Mouse (Mus musculus): ENCODE measurements around the gene Anks4b. TPM values are rescaled to one million over a fixed set of nuclear protein-coding genes. Genes with fewer than 3 reads are reported as not detected.

The Anks4b gene
- total and polyA plus RNA-seq, 3 experiments = not detected

GRCm38 (mm10) chr7:120128951-120129350 lies 44.7 kb upstream of the Anks4b start:
- Histone ChIP-seq H3K4me1 (ENCODE audit: control insufficient read depth in 1 of 2, insufficient read depth in 2 of 2, low read length in 2 of 2) (no peaks in the 10 kb centered on the region), H3K9ac (ENCODE audit: control insufficient read depth, low read depth, low read length, poor library complexity, severe bottlenecking) (no peak overlapping the region), H3K9me3 (replicated peaks; ENCODE audit: insufficient read depth, low read length) (no peaks in the 10 kb centered on the region), H3K4me3 (ENCODE audit: control insufficient read depth in 1 of 2, insufficient read depth in 1 of 2, low read depth in 2 of 2, low read length in 2 of 2) (no peak overlapping the region), H3K27ac (ENCODE audit: control insufficient read depth, low read depth, low read length) (no peak overlapping the region), H3K79me2 (ENCODE audit: control insufficient read depth, insufficient read depth, low read length, poor library complexity) (no peaks in the 10 kb centered on the region), H3K27me3 (ENCODE audit: control insufficient read depth in 1 of 2, insufficient read depth in 2 of 2, low read length in 2 of 2) (no peaks in the 10 kb centered on the region), H3K36me3 (ENCODE audit: control insufficient read depth in 1 of 2, insufficient read depth in 2 of 2, low read length in 2 of 2) (no peaks in the 10 kb centered on the region)
- TF ChIP-seq USF2 (IDR thresholded peaks at IDR 0.05; ENCODE audit: borderline replicate concordance in 1 of 2, insufficient read depth in 1 of 2, low read depth in 1 of 2, low read length in 2 of 2) (no peak), JUND (IDR thresholded peaks at IDR 0.05; ENCODE audit: low read depth, low read length) (no peak), MAZ (IDR thresholded peaks at IDR 0.05; ENCODE audit: low read depth, low read length) (no peak), MAFK (IDR thresholded peaks at IDR 0.05; ENCODE audit: borderline replicate concordance, low read depth, low read length) (no peak), ZC3H11A (IDR thresholded peaks at IDR 0.05; ENCODE audit: low read depth, low read length) (no peak), SMC3 (IDR thresholded peaks at IDR 0.05; ENCODE audit: low read depth, low read length) (no peak), POLR2A (IDR thresholded peaks at IDR 0.05; ENCODE audit: control insufficient read depth in 1 of 2, insufficient read depth in 1 of 2, low read depth in 1 of 2, low read length in 2 of 2, poor library complexity in 1 of 2) (no peak), MAX (IDR thresholded peaks at IDR 0.05; ENCODE audit: low read length) (no peak)
- no peak for DNase-seq (ENCODE audit: low read depth, low spot score)

- H3K4me1 ChIP-seq (ENCODE audit: control insufficient read depth in 1 of 2, insufficient read depth in 2 of 2, low read length in 2 of 2) = no peaks in the 10 kb centered on the region
- no peak for DNase-seq (ENCODE audit: low read depth, low spot score)
- H3K9ac ChIP-seq (ENCODE audit: control insufficient read depth, low read depth, low read length, poor library complexity, severe bottlenecking) = no peak overlapping the region
- H3K27ac ChIP-seq (ENCODE audit: control insufficient read depth, low read depth, low read length) = no peak overlapping the region
- no peak overlapping the region for H3K4me3 ChIP-seq (ENCODE audit: control insufficient read depth in 1 of 2, insufficient read depth in 1 of 2, low read depth in 2 of 2, low read length in 2 of 2)
- no peak for TF ChIP-seq SIN3A (IDR thresholded peaks at IDR 0.05; ENCODE audit: low read length)
- TF ChIP-seq CHD1 (IDR thresholded peaks at IDR 0.05; ENCODE audit: low read depth, low read length) = no peak
- no peak for TF ChIP-seq USF2 (IDR thresholded peaks at IDR 0.05; ENCODE audit: borderline replicate concordance in 1 of 2, insufficient read depth in 1 of 2, low read depth in 1 of 2, low read length in 2 of 2)
- no peak for TF ChIP-seq TBP (IDR thresholded peaks at IDR 0.05; ENCODE audit: low read depth, low read length)
- TF ChIP-seq USF1 (IDR thresholded peaks at IDR 0.05; ENCODE audit: low read depth, low read length) = no peak
- no peak for TF ChIP-seq MAFK (IDR thresholded peaks at IDR 0.05; ENCODE audit: borderline replicate concordance, low read depth, low read length)
- no peak for TF ChIP-seq MYB (IDR thresholded peaks at IDR 0.05; ENCODE audit: low read depth, low read length)
- no peak for TF ChIP-seq POLR2AphosphoS5 (IDR thresholded peaks at IDR 0.05; ENCODE audit: borderline replicate concordance, low read depth, low read length)
- TF ChIP-seq NRF1 (IDR thresholded peaks at IDR 0.05; ENCODE audit: insufficient read depth, low read depth, low read length, poor library complexity, severe bottlenecking) = no peak
- TF ChIP-seq CHD2 (IDR thresholded peaks at IDR 0.05; ENCODE audit: low read length) = no peak
- TF ChIP-seq KAT2A (conservative IDR thresholded peaks at IDR 0.05; ENCODE audit: low read depth, low read length) = no peak
- TF ChIP-seq CTCF (IDR thresholded peaks at IDR 0.05 in 2 of 3, conservative IDR thresholded peaks at IDR 0.05 in 1 of 3; ENCODE audit: control insufficient read depth in 1 of 3, insufficient read depth in 1 of 3, low read depth in 2 of 3, low read length in 3 of 3, poor library complexity in 1 of 3, severe bottlenecking in 1 of 3) = no peak
- no peak for TF ChIP-seq RCOR1 (IDR thresholded peaks at IDR 0.05; ENCODE audit: low read depth, low read length)
- no peak for TF ChIP-seq MEF2A (IDR thresholded peaks at IDR 0.05; ENCODE audit: extremely low read depth, insufficient replicate concordance, low read depth, low read length, poor library complexity, severe bottlenecking)
- no peaks in the 10 kb centered on the region for H3K36me3 ChIP-seq (ENCODE audit: control insufficient read depth in 1 of 2, insufficient read depth in 2 of 2, low read length in 2 of 2)
- no peaks in the 10 kb centered on the region for H3K79me2 ChIP-seq (ENCODE audit: control insufficient read depth, insufficient read depth, low read length, poor library complexity)
- H3K9me3 ChIP-seq (replicated peaks; ENCODE audit: insufficient read depth, low read length) = no peaks in the 10 kb centered on the region
- no peaks in the 10 kb centered on the region for H3K27me3 ChIP-seq (ENCODE audit: control insufficient read depth in 1 of 2, insufficient read depth in 2 of 2, low read length in 2 of 2)
Observed at GRCm38 (mm10) chr7:120142743-120143142, 30.9 kb upstream of the Anks4b start.

Measured in MEL (cell line).